Mouse (Mus musculus): ENCODE measurements at regions not wholly inside any gene's neighbourhood (a gene's known extent, or its start where the extent isn't known, plus 50 kb on each side); places are given as distances from the start of the nearest gene placed in this dataset.

- intact Hi-C loops (cut with DNase I) = loop anchor here (5.0 kb wide), 2 partner anchors 208 to 262 kb away; partner anchors contain the start of gene Lrrc7
- H3K4me3 ChIP-seq = no peak overlapping the region
- no peak for TF ChIP-seq CTCF (IDR thresholded peaks at IDR 0.05)
- no peak for DNase-seq (ENCODE audit: extremely low spot score in 1 of 2, low spot score in 2 of 2)
- no peak overlapping the region for H3K27ac ChIP-seq
Observed at GRCm38 (mm10) chr3:158824643-158825042, 262.6 kb upstream of the Lrrc7 start.

DNA sequence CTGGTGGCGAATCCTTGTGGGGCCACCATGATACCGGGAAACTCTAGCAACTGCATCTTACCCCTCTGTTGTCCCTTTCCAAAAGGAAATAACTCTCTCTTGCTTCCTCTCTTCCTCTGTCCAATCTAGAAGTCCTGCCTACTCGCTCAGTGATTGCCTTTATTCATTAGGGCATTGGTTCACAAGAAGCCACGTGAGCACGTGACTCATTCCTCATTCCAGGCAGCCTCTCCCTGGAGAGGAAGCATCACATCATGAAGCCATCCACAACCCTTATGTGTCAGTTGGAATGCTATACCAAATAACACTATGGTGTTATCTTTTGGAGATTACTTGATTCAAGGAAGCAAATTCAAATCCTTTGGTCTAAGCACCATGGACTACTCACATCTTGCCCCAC lies 215.6 kb upstream of the Lrrc7 start:
- intact Hi-C loops (cut with DNase I) = loop anchor here (10.0 kb wide), 1 partner anchor 183 kb away; no protein-coding TSS in a partner anchor
- H3K27ac ChIP-seq = no peak overlapping the region
- no peak overlapping the region for H3K4me3 ChIP-seq
- TF ChIP-seq CTCF (IDR thresholded peaks at IDR 0.05) = no peak
- no peak for DNase-seq (ENCODE audit: extremely low spot score in 1 of 2, low spot score in 2 of 2)
